Mouse (Mus musculus) forebrain, embryonic 10.5 days (tissue): ENCODE data around the gene Cdh13. TPM values are rescaled to one million over a fixed set of nuclear protein-coding genes. Genes with fewer than 3 reads are reported as not detected.

Source experiments
- DNase-seq: peaks from one replicate; pipeline ENCODE4 v3.0.0-alpha.2; 2017; ENCODE audit warnings: low spot score; ENCODE audit errors: extremely low spot score
- H3K27ac ChIP-seq: fragments of 300-500 bp; sonication (generic); 2 replicates; pipeline ENCODE4 v1.5.1; 2016; ENCODE audit warnings: mild to moderate bottlenecking
- H3K27me3 ChIP-seq: fragments of 300-500 bp; sonication (generic); 2 replicates; pipeline ENCODE4 v1.6.1; 2016; ENCODE audit warnings: mild to moderate bottlenecking; ENCODE audit not compliant: poor library complexity, severe bottlenecking
- H3K36me3 ChIP-seq: fragments of 300-500 bp; sonication (generic); replicated peaks from 2 replicates; pipeline ENCODE4 v1.6.1; 2016; ENCODE audit warnings: mild to moderate bottlenecking, moderate library complexity
- H3K4me1 ChIP-seq: fragments of 300-500 bp; sonication (generic); 2 replicates; pipeline ENCODE4 v1.6.1; 2016
- H3K4me3 ChIP-seq: fragments of 300-500 bp; sonication (generic); 2 replicates; pipeline ENCODE4 v1.5.1; 2016; ENCODE audit warnings: mild to moderate bottlenecking, moderate library complexity
- H3K9me3 ChIP-seq: fragments of 300-500 bp; sonication (generic); 2 replicates; pipeline ENCODE4 v1.6.1; 2016; ENCODE audit warnings: mild to moderate bottlenecking, moderate library complexity
- WGBS: fragments of 180-500 bp; shearing (Covaris S2); methylation state at CpG from one replicate; pipeline ENCODE4 v1.1.7; 2016; 5-methylcytosine and 5-hydroxymethylcytosine counted together
- polyA plus RNA-seq: library from polyadenylated mRNA; unstranded; fragments of >200 nt; fragmentation: Nextera tagmentation; extraction: Ambion mirVana; gene quantifications from 2 replicates; pipeline ENCODE4 v1.2.1, GENCODE M21; 2016

Cdh13 gene
- polyA plus RNA-seq, 1 experiment from 2014 or later, result 3.3 TPM

GRCm38 (mm10) chr8:118951766-118952741, 668.5 kb downstream of the Cdh13 start:
- WGBS, result 65% methylated on average over 20 of the region's 20 CpGs
- H3K4me1 ChIP-seq, result no peaks in the 10 kb centered on the region
- H3K27me3 ChIP-seq, result no peaks in the 10 kb centered on the region
- no peaks in the 10 kb centered on the region for H3K9me3 ChIP-seq
- no peaks in the 10 kb centered on the region for H3K36me3 ChIP-seq
- DNase-seq, result peak; percentile 17
- H3K27ac ChIP-seq, result no peak overlapping the region
- no peak overlapping the region for H3K4me3 ChIP-seq

GRCm38 (mm10) chr8:118956109-118956508, 672.6 kb downstream of the Cdh13 start:
- WGBS, result 98% methylated on average over 3 of the region's 3 CpGs
- DNase-seq, result no peak

GRCm38 (mm10) chr8:118961877-118962545, 678.5 kb downstream of the Cdh13 start:
- no peaks in the 10 kb centered on the region for H3K4me1 ChIP-seq
- H3K9me3 ChIP-seq, result no peaks in the 10 kb centered on the region
- no peak overlapping the region for H3K4me3 ChIP-seq
- DNase-seq, result no peak
- 91% methylated on average over 15 of the region's 15 CpGs for WGBS
- H3K27ac ChIP-seq, result no peak overlapping the region
- H3K36me3 ChIP-seq, result no peaks in the 10 kb centered on the region
- H3K27me3 ChIP-seq, result no peaks in the 10 kb centered on the region

More at GRCm38 (mm10) chr8:118956109-118956508, 672.6 kb downstream of the Cdh13 start:
- Histone ChIP-seq H3K4me3 (no peak overlapping the region), H3K27me3 (no peaks in the 10 kb centered on the region), H3K4me1 (no peaks in the 10 kb centered on the region), H3K36me3 (no peaks in the 10 kb centered on the region), H3K9me3 (no peaks in the 10 kb centered on the region), H3K27ac (no peak overlapping the region)

GRCm38 (mm10) chr8:118965101-118965840, 681.7 kb downstream of the Cdh13 start:
- Histone ChIP-seq H3K27me3 (no peaks in the 10 kb centered on the region), H3K36me3 (no peaks in the 10 kb centered on the region), H3K9me3 (no peaks in the 10 kb centered on the region), H3K4me3 (no peak overlapping the region), H3K4me1 (peaks cover 16% of the 10 kb centered on the region), H3K27ac (no peak overlapping the region)
- 94% methylated on average over 15 of the region's 15 CpGs for WGBS
- DNase-seq, result no peak

- Histone ChIP-seq H3K4me3 (no peak overlapping the region), H3K9me3 (no peaks in the 10 kb centered on the region), H3K27me3 (no peaks in the 10 kb centered on the region), H3K27ac (no peak overlapping the region), H3K36me3 (no peaks in the 10 kb centered on the region), H3K4me1 (peaks cover 16% of the 10 kb centered on the region)
- DNase-seq, result no peak
- WGBS, result 78% methylated on average over 4 of the region's 4 CpGs
Observed at GRCm38 (mm10) chr8:118968896-118969295, 685.4 kb downstream of the Cdh13 start.

- no peaks in the 10 kb centered on the region; the same call in 1 of the 2 replicates for H3K9me3 ChIP-seq
- peak; percentile 26 for DNase-seq
- no peak overlapping the region for H3K27ac ChIP-seq
- H3K36me3 ChIP-seq, result no peaks in the 10 kb centered on the region
- 21% methylated on average over 5 of the region's 5 CpGs for WGBS
- H3K4me3 ChIP-seq, result no peak overlapping the region
- H3K27me3 ChIP-seq, result no peaks in the 10 kb centered on the region
- no peaks in the 10 kb centered on the region for H3K4me1 ChIP-seq
Observed at GRCm38 (mm10) chr8:118979800-118980199, 696.3 kb downstream of the Cdh13 start.

- H3K36me3 ChIP-seq, result no peaks in the 10 kb centered on the region
- no peak overlapping the region for H3K27ac ChIP-seq
- H3K27me3 ChIP-seq, result no peaks in the 10 kb centered on the region
- no peak overlapping the region for H3K4me3 ChIP-seq
- DNase-seq, result no peak
- no peaks in the 10 kb centered on the region for H3K4me1 ChIP-seq
- 81% methylated on average over 2 of the region's 2 CpGs for WGBS
- peaks cover 1% of the 10 kb centered on the region; the same call in 1 of the 2 replicates for H3K9me3 ChIP-seq
Observed at GRCm38 (mm10) chr8:118983724-118984123, 700.2 kb downstream of the Cdh13 start.

GRCm38 (mm10) chr8:118986796-118987195, 703.3 kb downstream of the Cdh13 start:
- Histone ChIP-seq H3K27ac (no peak overlapping the region), H3K4me1 (no peaks in the 10 kb centered on the region), H3K27me3 (no peaks in the 10 kb centered on the region), H3K9me3 (peaks cover 7% of the 10 kb centered on the region), H3K4me3 (no peak overlapping the region), H3K36me3 (no peaks in the 10 kb centered on the region)
- no peak for DNase-seq
- WGBS, result 96% methylated on average over 1 of the region's 1 CpGs

GRCm38 (mm10) chr8:118995641-118996188, 712.2 kb downstream of the Cdh13 start:
- WGBS, result 86% methylated on average over 11 of the region's 11 CpGs
- H3K36me3 ChIP-seq, result no peaks in the 10 kb centered on the region
- H3K9me3 ChIP-seq, result no peaks in the 10 kb centered on the region
- DNase-seq, result no peak
- H3K27ac ChIP-seq, result no peak overlapping the region
- no peaks in the 10 kb centered on the region for H3K4me1 ChIP-seq
- no peaks in the 10 kb centered on the region for H3K27me3 ChIP-seq
- no peak overlapping the region for H3K4me3 ChIP-seq

- no peak for DNase-seq
- no peaks in the 10 kb centered on the region for H3K4me1 ChIP-seq
- H3K36me3 ChIP-seq, result no peaks in the 10 kb centered on the region
- WGBS, result 98% methylated on average over 1 of the region's 1 CpGs
- no peaks in the 10 kb centered on the region for H3K27me3 ChIP-seq
- H3K9me3 ChIP-seq, result peaks cover 7% of the 10 kb centered on the region
- H3K4me3 ChIP-seq, result no peak overlapping the region
- H3K27ac ChIP-seq, result no peak overlapping the region
Observed at GRCm38 (mm10) chr8:119000595-119000994, 717.1 kb downstream of the Cdh13 start.

GRCm38 (mm10) chr8:119004821-119005220, 721.3 kb downstream of the Cdh13 start:
- H3K9me3 ChIP-seq, result peaks cover 7% of the 10 kb centered on the region
- H3K27me3 ChIP-seq, result no peaks in the 10 kb centered on the region
- WGBS, result 83% methylated on average over 5 of the region's 5 CpGs
- no peaks in the 10 kb centered on the region for H3K36me3 ChIP-seq
- H3K4me3 ChIP-seq, result no peak overlapping the region
- no peaks in the 10 kb centered on the region for H3K4me1 ChIP-seq
- H3K27ac ChIP-seq, result no peak overlapping the region
- no peak for DNase-seq

- 90% methylated on average over 6 of the region's 6 CpGs for WGBS
- H3K9me3 ChIP-seq, result no peaks in the 10 kb centered on the region
- no peaks in the 10 kb centered on the region for H3K36me3 ChIP-seq
Observed at GRCm38 (mm10) chr8:119018675-119019074, 735.1 kb downstream of the Cdh13 start.

More at GRCm38 (mm10) chr8:119018675-119019074, 735.1 kb downstream of the Cdh13 start:
- DNase-seq, result no peak
- H3K27me3 ChIP-seq, result no peaks in the 10 kb centered on the region
- no peak overlapping the region for H3K27ac ChIP-seq
- H3K4me1 ChIP-seq, result no peaks in the 10 kb centered on the region
- H3K4me3 ChIP-seq, result no peak overlapping the region
